Mouse (Mus musculus): Measurements from ENCODE around the gene Tyms. TPM values are rescaled to one million over a fixed set of nuclear protein-coding genes. Genes with fewer than 3 reads are reported as not detected.
"Not testable (repeated sequence)": the region's sequence is repeated elsewhere in the genome, so short reads cannot be mapped to it uniquely, and the experiment has no call there.

Tyms gene
- polyA plus RNA-seq, 2 experiments, result 119 to 265 TPM

GRCm38 (mm10) chr5:30035862-30036261 lies 37.6 kb downstream of the Tyms start:
- WGBS (ENCODE audit: insufficient replicate concordance), result 29% methylated on average over 4 of the region's 4 CpGs
- not testable (repeated sequence) for H3K9ac ChIP-seq (replicated peaks); H3K27ac ChIP-seq; H3K9me3 ChIP-seq (ENCODE audit: control insufficient read depth, low read length); H3K27me3 ChIP-seq (ENCODE audit: control insufficient read depth, insufficient read depth, low read length); ATAC-seq (ENCODE audit: insufficient read depth); H3K4me1 ChIP-seq (replicated peaks; ENCODE audit: control insufficient read depth in 2 of 2, insufficient read depth in 2 of 2, low read length in 1 of 2); H3K4me3 ChIP-seq (ENCODE audit: insufficient read depth in 1 of 2, low read depth in 2 of 2, low read length in 2 of 2); H3K4me2 ChIP-seq (ENCODE audit: low read depth); H3K36me3 ChIP-seq (replicated peaks; ENCODE audit: control insufficient read depth, insufficient read depth, low read depth); DNase-seq (ENCODE audit: low read depth in 3 of 3, low spot score in 3 of 3)

GRCm38 (mm10) chr5:30014580-30014979 lies 58.8 kb downstream of the Tyms start:
- no peak for ATAC-seq (ENCODE audit: insufficient read depth)
- peaks cover 0 to 4% of the 10 kb centered on the region in 2 experiments; a peak in 1 of 4 replicates for H3K4me1 ChIP-seq (replicated peaks; ENCODE audit: control insufficient read depth in 2 of 2, insufficient read depth in 2 of 2, low read length in 1 of 2)
- TF ChIP-seq CTCF (IDR thresholded peaks at IDR 0.05; ENCODE audit: low read depth) (peak; percentile 47; the same call in 1 of the 2 replicates), EP300 (IDR thresholded peaks at IDR 0.05; ENCODE audit: low read depth) (no peak)
- no peak overlapping the region for H3K4me3 ChIP-seq (ENCODE audit: insufficient read depth in 1 of 2, low read depth in 2 of 2, low read length in 2 of 2)
- H3K36me3 ChIP-seq (replicated peaks; ENCODE audit: control insufficient read depth, insufficient read depth, low read depth), result no peaks in the 10 kb centered on the region
- H3K9me3 ChIP-seq (ENCODE audit: control insufficient read depth, low read length), result no peaks in the 10 kb centered on the region
- H3K27me3 ChIP-seq (ENCODE audit: control insufficient read depth, insufficient read depth, low read length), result no peaks in the 10 kb centered on the region
- no peak overlapping the region for H3K9ac ChIP-seq (replicated peaks)
- WGBS (ENCODE audit: insufficient replicate concordance), result 22% methylated on average over 2 of the region's 2 CpGs
- no peak overlapping the region for H3K4me2 ChIP-seq (ENCODE audit: low read depth)
- H3K27ac ChIP-seq, result no peak overlapping the region
- DNase-seq (ENCODE audit: low read depth in 3 of 3, low spot score in 3 of 3), result peak in 1 of 3 experiments; percentile 14

DNA sequence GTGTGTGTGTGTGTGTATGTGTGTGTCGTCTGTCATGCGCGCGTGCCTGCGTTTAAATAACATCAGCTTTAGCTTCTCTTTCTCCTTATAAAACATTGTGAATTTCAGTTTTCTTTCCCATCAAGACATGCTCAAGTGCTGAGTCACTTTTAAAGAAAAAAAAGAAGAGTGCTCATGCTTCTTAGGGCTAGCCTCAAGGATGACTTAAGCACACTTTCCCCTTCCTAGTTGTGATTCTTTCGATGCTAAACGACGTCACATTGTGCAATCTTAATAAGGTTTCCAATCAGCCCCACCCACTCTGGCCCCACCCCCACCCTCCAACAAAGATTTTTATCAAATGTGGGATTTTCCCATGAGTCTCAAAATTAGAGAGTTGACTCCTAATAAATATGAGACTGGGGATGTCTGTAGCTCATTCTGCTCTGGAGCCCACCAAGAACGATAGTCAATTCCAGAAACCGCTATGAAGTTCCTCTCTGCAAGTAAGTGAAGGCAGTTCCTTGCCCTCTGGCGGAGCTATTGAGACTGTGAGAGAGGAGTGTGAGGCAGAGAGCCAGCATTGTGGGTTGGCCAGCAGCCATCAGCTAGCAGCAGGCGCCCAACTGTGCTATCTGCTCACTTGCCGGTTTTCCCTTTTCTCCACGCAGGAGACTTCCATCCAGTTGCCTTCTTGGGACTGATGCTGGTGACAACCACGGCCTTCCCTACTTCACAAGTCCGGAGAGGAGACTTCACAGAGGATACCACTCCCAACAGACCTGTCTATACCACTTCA lies 60.5 kb downstream of the Tyms start, which contains the start of gene Il6:
Il6 (plus strand) TSS at position 389 of the 778 bp plus-strand sequence.
- peaks cover 0 to 7% of the 10 kb centered on the region in 2 experiments; a peak in 2 of 4 replicates for H3K4me1 ChIP-seq (replicated peaks; ENCODE audit: control insufficient read depth in 2 of 2, insufficient read depth in 2 of 2, low read length in 1 of 2)
- H3K36me3 ChIP-seq (replicated peaks; ENCODE audit: control insufficient read depth, insufficient read depth, low read depth), result no peaks in the 10 kb centered on the region
- H3K27ac ChIP-seq, result no peak within 1 kb of the TSS
- WGBS (ENCODE audit: insufficient replicate concordance), result 43% methylated on average over 16 of the region's 16 CpGs
- TF ChIP-seq CTCF (IDR thresholded peaks at IDR 0.05; ENCODE audit: low read depth) (peak; percentile 31), EP300 (IDR thresholded peaks at IDR 0.05; ENCODE audit: low read depth) (no peak)
- no peak for ATAC-seq (ENCODE audit: insufficient read depth)
- no peak within 1 kb of the TSS for H3K4me3 ChIP-seq (ENCODE audit: insufficient read depth in 1 of 2, low read depth in 2 of 2, low read length in 2 of 2)
- H3K4me2 ChIP-seq (ENCODE audit: low read depth), result no peak within 1 kb of the TSS
- no peak within 1 kb of the TSS for H3K9ac ChIP-seq (replicated peaks)
- H3K27me3 ChIP-seq (ENCODE audit: control insufficient read depth, insufficient read depth, low read length), result no peaks in the 10 kb centered on the region
- no peaks in the 10 kb centered on the region for H3K9me3 ChIP-seq (ENCODE audit: control insufficient read depth, low read length)
- DNase-seq (ENCODE audit: low read depth in 3 of 3, low spot score in 3 of 3), result peak in 1 of 3 experiments; percentile 17

Other genes starting within 250 kb of the Tyms start
- 0.03 and 0.10 TPM in 2 replicates for gene Il6, start 60.5 kb downstream of the Tyms start, polyA plus RNA-seq (2012; rRNA removed)
- 0.25 and 0.49 TPM in 2 replicates for gene Il6, start 60.5 kb downstream of the Tyms start, polyA plus RNA-seq (2014; fragmentation: Nextera tagmentation; extraction: Ambion mirVana)
- gene Garem2, start 31.5 kb upstream of the Tyms start, polyA plus RNA-seq (2012; rRNA removed), result 0.03 and 0.04 TPM in 2 replicates
- 0.05 TPM in 1 of 2 replicates, not detected in the other for gene Garem2, start 31.5 kb upstream of the Tyms start, polyA plus RNA-seq (2014; fragmentation: Nextera tagmentation; extraction: Ambion mirVana)
- gene 3110082J24Rik, start 32.5 kb upstream of the Tyms start, polyA plus RNA-seq (2012; rRNA removed), result not detected in 2 replicates
- not detected in 2 replicates for gene 3110082J24Rik, start 32.5 kb upstream of the Tyms start, polyA plus RNA-seq (2014; fragmentation: Nextera tagmentation; extraction: Ambion mirVana)
- 28.3 and 40.0 TPM in 2 replicates for gene Hadha, start 81.5 kb upstream of the Tyms start, polyA plus RNA-seq (2012; rRNA removed)
- 73.9 and 84.9 TPM in 2 replicates for gene Hadha, start 81.5 kb upstream of the Tyms start, polyA plus RNA-seq (2014; fragmentation: Nextera tagmentation; extraction: Ambion mirVana)
- gene Hadhb, start 81.6 kb upstream of the Tyms start, polyA plus RNA-seq (2012; rRNA removed), result 42.0 and 60.7 TPM in 2 replicates
- gene Hadhb, start 81.6 kb upstream of the Tyms start, polyA plus RNA-seq (2014; fragmentation: Nextera tagmentation; extraction: Ambion mirVana), result 123 and 126 TPM in 2 replicates
- 0.01 and 0.02 TPM in 2 replicates for gene Adgrf3, start 132.1 kb upstream of the Tyms start, polyA plus RNA-seq (2012; rRNA removed)
- gene Adgrf3, start 132.1 kb upstream of the Tyms start, polyA plus RNA-seq (2014; fragmentation: Nextera tagmentation; extraction: Ambion mirVana), result not detected in 2 replicates
- 13.3 and 13.5 TPM in 2 replicates for gene Selenoi, start 159.0 kb upstream of the Tyms start, polyA plus RNA-seq (2012; rRNA removed)
- gene Selenoi, start 159.0 kb upstream of the Tyms start, polyA plus RNA-seq (2014; fragmentation: Nextera tagmentation; extraction: Ambion mirVana), result 12.5 and 14.8 TPM in 2 replicates
- 0.67 and 0.73 TPM in 2 replicates for gene Drc1, start 207.8 kb upstream of the Tyms start, polyA plus RNA-seq (2012; rRNA removed)
- gene Drc1, start 207.8 kb upstream of the Tyms start, polyA plus RNA-seq (2014; fragmentation: Nextera tagmentation; extraction: Ambion mirVana), result 0.98 and 1.4 TPM in 2 replicates